ENCODE assay signal across 21 mouse cellular contexts in the genomic region with DNA sequence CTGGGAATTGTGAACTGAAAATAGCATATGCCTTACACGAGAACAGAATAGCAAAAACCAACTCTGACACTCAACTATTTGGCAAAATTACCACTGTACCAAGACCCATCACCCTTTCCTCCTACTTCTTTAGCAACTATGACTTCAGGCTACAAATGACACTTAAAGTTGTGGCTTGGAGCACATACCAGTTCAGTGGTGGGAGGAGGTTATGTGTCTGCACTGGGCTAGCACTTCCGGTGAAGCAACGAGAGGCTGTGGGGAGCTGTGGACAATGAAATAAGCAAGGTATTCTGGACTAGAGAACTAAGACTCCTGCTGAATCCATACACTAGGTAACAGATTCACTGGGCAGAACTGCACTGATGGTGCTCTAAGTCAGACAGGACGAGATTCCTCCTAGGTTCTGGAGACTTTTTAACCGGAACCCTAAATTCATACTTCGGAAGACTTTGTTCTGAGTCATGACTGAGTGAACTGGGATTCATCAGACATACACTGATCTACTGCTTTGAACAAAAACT.
DNase-seq lines count a peak whose midpoint lies in the region; ATAC-seq lines count a peak whose summit lies in the region.
"Had no signal": no experiment of that assay in that cellular context is flagged by ENCODE, and none has a peak within 500 bp of the region (broad histone marks: within the 10 kb centered on the region; RNA-seq: fewer than 3 reads in every experiment).

No protein-coding gene starts in this region.

- H3K4me2 ChIP-seq in forebrain, embryonic 15.5 days (replicated peaks): no peak overlapping the region
- H3K4me2 ChIP-seq: heart, embryonic 11.5 days; heart, embryonic 15.5 days; hindbrain, embryonic 14.5 days; intestine, embryonic 15.5 days had no signal

- WGBS in forebrain, embryonic 15.5 days: 95% methylated on average over 6 of the region's 6 CpGs

- ATAC-seq in granulocyte monocyte progenitor cell, adult 5-6 weeks (replicated peaks; ENCODE audit: poor library complexity, severe bottlenecking): peak; percentile 46
- ATAC-seq in forebrain, embryonic 15.5 days (replicated peaks): no peak
- ATAC-seq: activated CD4-positive, CD25-positive, alpha-beta regulatory T cell, adult 4 months; forebrain, embryonic 14.5 days; intestine, embryonic 15.5 days had no signal

- no peak overlapping the region for H3K27ac ChIP-seq in forebrain, embryonic 15.5 days (replicated peaks)
- H3K27ac ChIP-seq: embryonic facial prominence, embryonic 10.5 days; forebrain, embryonic 10.5 days; heart, adult 2 months; heart, embryonic 15.5 days; hindbrain, embryonic 10.5 days; hindbrain, embryonic 14.5 days; intestine, embryonic 15.5 days had no signal

- no peaks in the 10 kb centered on the region for H3K36me3 ChIP-seq in forebrain, embryonic 15.5 days
- H3K36me3 ChIP-seq: embryonic facial prominence, embryonic 10.5 days; forebrain, embryonic 10.5 days; heart, embryonic 15.5 days; hindbrain, embryonic 10.5 days; intestine, embryonic 15.5 days had no signal

- H3K9me3 ChIP-seq in forebrain, embryonic 15.5 days: no peaks in the 10 kb centered on the region
- H3K9me3 ChIP-seq: embryonic facial prominence, embryonic 10.5 days; forebrain, embryonic 10.5 days; heart, embryonic 15.5 days; hindbrain, embryonic 10.5 days; intestine, embryonic 15.5 days had no signal

- peaks cover 3% of the 10 kb centered on the region; the same call in 1 of the 2 replicates for H3K27me3 ChIP-seq in forebrain, embryonic 15.5 days
- H3K27me3 ChIP-seq: heart, embryonic 15.5 days had no signal

- no peak overlapping the region for H3K9ac ChIP-seq in forebrain, embryonic 15.5 days (replicated peaks)
- H3K9ac ChIP-seq: heart, embryonic 15.5 days; hindbrain, embryonic 14.5 days; intestine, embryonic 15.5 days had no signal

- DNase-seq in 3134 (ENCODE audit: extremely low read depth, insufficient read length, low spot score): peak; percentile 51
- peak; percentile 78 for DNase-seq in 3T3-L1 (ENCODE audit: low read depth, low spot score)
- peak; percentile 17 for DNase-seq in NIH3T3 (ENCODE audit: low read depth)
- DNase-seq in heart, postnatal 14 days: no peak
- no peak for DNase-seq in adrenal gland, postnatal 10 days
- DNase-seq: adrenal gland, adult 2 months; cerebellum, adult 2 months; cerebellum, postnatal 10 days; heart, adult 2 months had no signal

- H3K4me3 ChIP-seq in forebrain, embryonic 15.5 days: no peak overlapping the region
- H3K4me3 ChIP-seq: embryonic facial prominence, embryonic 10.5 days; erythroblast, embryonic 14.5 days; forebrain, embryonic 10.5 days; heart, adult 2 months; heart, embryonic 15.5 days; hindbrain, embryonic 10.5 days; intestine, embryonic 15.5 days had no signal

- no peaks in the 10 kb centered on the region for H3K4me1 ChIP-seq in forebrain, embryonic 15.5 days
- H3K4me1 ChIP-seq: embryonic facial prominence, embryonic 10.5 days; forebrain, embryonic 10.5 days; heart, embryonic 15.5 days; hindbrain, embryonic 10.5 days; intestine, embryonic 15.5 days had no signal

- intact Hi-C loops in heart, postnatal 14 days (cut with DNase I): no loop called here

Comparison
In these comparisons a context has a peak if more than half of its experiments do, and no peak if none do; other contexts are left out.
1. DNase-seq: peak in 3134 (single experiment), 3T3-L1 (single experiment) and NIH3T3 (single experiment); none in heart, postnatal 14 days (0 of 2) and adrenal gland, postnatal 10 days (single experiment).